Mouse (Mus musculus) gastrocnemius, postnatal 36 days (tissue): Measurements from ENCODE around the gene Klf8. TPM values are rescaled to one million over a fixed set of nuclear protein-coding genes. Genes with fewer than 3 reads are reported as not detected.
A peak's percentile ranks its signal among the peaks of the same experiment; 100 is the strongest.
"Not testable (repeated sequence)": the region's sequence is repeated elsewhere in the genome, so short reads cannot be mapped to it uniquely, and the experiment has no call there.

Source experiments
- DNase-seq, 2 experiments: peaks; one replicate each; pipeline ENCODE4 v3.0.0; 2022
- intact Hi-C: fragments of 180-260 bp; cut with DNase I; formaldehyde crosslinking; loops from one replicate; pipeline ENCODE4 v1.15.1; 2025
- long read RNA-seq, 2 experiments: library from polyadenylated mRNA; stranded (forward); transcript quantifications; one replicate each; pipeline ENCODE4 v2.0.0; 2021
- total RNA-seq, 2 experiments: library from RNA; stranded (reverse); gene quantifications; 2 replicates each; pipeline ENCODE4 v1.2.3; 2021

Klf8 gene
- under 1 TPM; 0.15 to 0.28 TPM for total RNA-seq
- long read RNA-seq, experiment 1: 0 reads
- long read RNA-seq, experiment 2: 0 reads

GRCm38 (mm10) chrX:153237304-153237919 is at the start of gene Klf8:
Gene Klf8, plus strand, starts transcription at chrX:153237466.
- DNase-seq: no peak
- intact Hi-C loops: no loop called here

- DNase-seq, intact Hi-C loops: not testable (repeated sequence)
These were observed 38.1 kb upstream of the Klf8 start for GRCm38 (mm10) chrX:153199185-153199584.

GRCm38 (mm10) chrX:153211101-153211500 is 26.2 kb upstream of the Klf8 start:
- DNase-seq: no peak
- intact Hi-C loops: no loop called here

- DNase-seq: no peak
- intact Hi-C loops: no loop called here
These were observed 6.0 kb upstream of the Klf8 start for GRCm38 (mm10) chrX:153231240-153231639.

GRCm38 (mm10) chrX:153233255-153233654 is 4.0 kb upstream of the Klf8 start:
- intact Hi-C loops: no loop called here
- DNase-seq: no peak

- intact Hi-C loops: no loop called here
These were observed 746 bp downstream of the Klf8 start for GRCm38 (mm10) chrX:153237920-153238504.

GRCm38 (mm10) chrX:153254256-153254655 is 17.0 kb downstream of the Klf8 start:
- DNase-seq: no peak
- intact Hi-C loops: no loop called here

More at GRCm38 (mm10) chrX:153237920-153238504, 746 bp downstream of the Klf8 start:
- no peak for DNase-seq

- intact Hi-C loops: no loop called here
- DNase-seq: no peak
These were observed 18.2 kb downstream of the Klf8 start for GRCm38 (mm10) chrX:153255504-153255903.

GRCm38 (mm10) chrX:153282185-153282584 is 44.9 kb downstream of the Klf8 start:
- DNase-seq: no peak
- intact Hi-C loops: no loop called here

GRCm38 (mm10) chrX:153311356-153311755 is 74.1 kb downstream of the Klf8 start:
- intact Hi-C loops: no loop called here
- no peak for DNase-seq

- intact Hi-C loops: no loop called here
- no peak for DNase-seq
These were observed 85.8 kb downstream of the Klf8 start for GRCm38 (mm10) chrX:153323105-153323504.

- intact Hi-C loops: not testable (repeated sequence)
These were observed 96.9 kb downstream of the Klf8 start for GRCm38 (mm10) chrX:153334140-153334539.

GRCm38 (mm10) chrX:153359331-153360215 is 122.3 kb downstream of the Klf8 start:
- peak; percentile 7 to 10 for DNase-seq
- intact Hi-C loops: loop anchor here (10.0 kb wide), 1 partner anchor 205 kb away; no protein-coding TSS in a partner anchor

More at GRCm38 (mm10) chrX:153334140-153334539, 96.9 kb downstream of the Klf8 start:
- not testable (repeated sequence) for DNase-seq

- no peak for DNase-seq
- intact Hi-C loops: loop anchor here (10.0 kb wide), 1 partner anchor 205 kb away; no protein-coding TSS in a partner anchor
These were observed 122.9 kb downstream of the Klf8 start for GRCm38 (mm10) chrX:153360216-153360590.

- intact Hi-C loops: loop anchor here (10.0 kb wide), 1 partner anchor 206 kb away; no protein-coding TSS in a partner anchor
These were observed 123.5 kb downstream of the Klf8 start for GRCm38 (mm10) chrX:153360666-153361269.

GRCm38 (mm10) chrX:153366754-153367153 is 129.5 kb downstream of the Klf8 start:
- peak; percentile 7 to 12 for DNase-seq
- intact Hi-C loops: loop anchor here (10.0 kb wide), 1 partner anchor 212 kb away; no protein-coding TSS in a partner anchor

More at GRCm38 (mm10) chrX:153360666-153361269, 123.5 kb downstream of the Klf8 start:
- DNase-seq: no peak

GRCm38 (mm10) chrX:153369780-153370179 is 132.5 kb downstream of the Klf8 start:
- intact Hi-C loops: loop anchor here (10.0 kb wide), 1 partner anchor 215 kb away; no protein-coding TSS in a partner anchor
- DNase-seq: no peak

- intact Hi-C loops: no loop called here
- DNase-seq: no peak
These were observed 137.8 kb downstream of the Klf8 start for GRCm38 (mm10) chrX:153375105-153375504.

GRCm38 (mm10) chrX:153381753-153382152 is 144.5 kb downstream of the Klf8 start:
- DNase-seq: no peak
- intact Hi-C loops: loop anchor here (10.0 kb wide), 1 partner anchor 123 kb away; no protein-coding TSS in a partner anchor

- DNase-seq: no peak
- intact Hi-C loops: loop anchor here (10.0 kb wide), 1 partner anchor 116 kb away; no protein-coding TSS in a partner anchor
These were observed 152.0 kb downstream of the Klf8 start for GRCm38 (mm10) chrX:153389291-153389690.
